Mouse (Mus musculus): ENCODE data around the gene Fndc3a.

DNA sequence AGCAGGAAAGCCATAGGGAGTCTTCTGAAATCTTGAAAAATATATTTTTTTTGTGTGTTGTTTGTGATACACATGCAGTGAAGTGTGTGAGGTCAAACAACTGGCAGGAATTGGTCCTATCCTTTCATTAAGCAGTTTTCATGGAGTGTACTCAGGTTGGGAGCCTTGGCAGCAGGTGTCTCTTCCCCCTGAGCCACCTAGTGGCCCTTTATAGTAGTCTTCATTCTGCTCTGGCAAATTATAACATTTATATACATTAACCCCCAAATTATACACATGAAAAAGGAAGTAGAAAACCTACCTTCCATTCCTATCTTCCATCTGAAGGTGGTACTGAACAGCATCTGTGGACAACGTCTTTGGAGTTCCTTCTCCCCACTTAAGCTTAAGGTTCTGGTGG is 154.0 kb downstream of the Fndc3a start:
- TF ChIP-seq CTCF (IDR thresholded peaks at IDR 0.05; ENCODE audit: low read depth), result peak; percentile 48
- no peak for TF ChIP-seq EP300 (optimal IDR thresholded peaks at IDR 0.05)
